Mouse (Mus musculus) ES-Bruce4 (cell line): ENCODE measurements around the gene Pimreg.

Experiments
- CTCF ChIP-seq: IDR thresholded peaks from one replicate; pipeline ENCODE4 v1.8.1; 2011; ENCODE audit warnings: low read depth, low read length
- EP300 ChIP-seq: IDR thresholded peaks from 2 replicates; pipeline ENCODE4 v1.6.1; 2011; ENCODE audit warnings: low read depth, low read length; ENCODE audit not compliant: insufficient read depth
- POLR2A ChIP-seq: IDR thresholded peaks from one replicate; pipeline ENCODE4 v1.8.1; 2011; ENCODE audit warnings: low read length; ENCODE audit not compliant: insufficient read depth

DNA sequence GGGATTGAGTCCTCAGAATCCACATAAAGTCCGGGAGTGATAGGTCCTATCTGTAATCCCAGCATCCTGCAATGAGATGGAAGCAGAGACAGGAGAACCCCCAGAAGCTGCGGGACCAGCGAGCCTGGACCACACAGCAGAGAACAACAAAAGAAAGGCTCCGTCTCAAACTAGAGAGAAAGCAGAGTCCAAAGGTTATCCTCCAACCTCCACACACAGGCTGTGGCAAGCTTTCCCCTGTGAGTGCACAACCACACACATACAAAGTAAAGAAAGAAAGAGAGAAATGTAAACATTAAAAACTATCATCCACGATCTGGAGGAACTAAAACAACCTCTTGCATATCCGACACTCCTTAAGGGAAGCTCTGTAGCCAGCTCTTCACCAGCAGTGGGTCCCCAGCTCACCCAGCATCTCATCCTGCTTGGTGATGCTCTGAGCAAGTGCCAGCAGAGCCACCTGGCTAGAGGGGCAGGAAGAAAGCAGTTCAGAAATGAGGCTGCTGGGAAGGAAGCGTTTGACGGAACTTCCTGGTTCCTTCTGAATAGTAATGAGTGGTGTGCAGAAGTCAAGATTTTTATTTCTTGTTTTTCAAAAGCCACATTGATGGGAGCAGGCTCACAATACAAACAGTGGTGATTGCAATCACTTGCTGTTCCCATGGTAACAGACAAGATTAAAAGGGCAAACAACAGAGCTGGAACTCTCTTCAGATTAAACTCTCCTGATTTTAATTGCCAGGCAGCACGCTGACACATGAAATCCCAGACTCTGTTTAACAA lies 30.7 kb upstream of the Pimreg start:
- TF ChIP-seq CTCF (no peak), EP300 (no peak), POLR2A (no peak)
